Mouse (Mus musculus) liver, postnatal 0 days (tissue): ENCODE measurements around the gene Entpd7.

Experiments used
- CTCF ChIP-seq: sonication (generic); IDR thresholded peaks from 2 replicates; pipeline ENCODE4 v1.5.1; 2016; ENCODE audit warnings: antibody characterized with exemption, low read depth
- EP300 ChIP-seq: IDR thresholded peaks from 2 replicates; pipeline ENCODE4 v1.6.1; 2016; ENCODE audit warnings: antibody characterized with exemption, low read depth, mild to moderate bottlenecking

GRCm38 (mm10) chr19:43771499-43771969 lies 82.1 kb downstream of the Entpd7 start:
- no peak for TF ChIP-seq CTCF
- TF ChIP-seq EP300: no peak
